Mouse (Mus musculus): Measurements from ENCODE around the gene Sox13. TPM values are rescaled to one million over a fixed set of nuclear protein-coding genes. Genes with fewer than 3 reads are reported as not detected.

The Sox13 gene
- total RNA-seq, 2 experiments from 2014 or later: 10.1 to 15.9 TPM

DNA sequence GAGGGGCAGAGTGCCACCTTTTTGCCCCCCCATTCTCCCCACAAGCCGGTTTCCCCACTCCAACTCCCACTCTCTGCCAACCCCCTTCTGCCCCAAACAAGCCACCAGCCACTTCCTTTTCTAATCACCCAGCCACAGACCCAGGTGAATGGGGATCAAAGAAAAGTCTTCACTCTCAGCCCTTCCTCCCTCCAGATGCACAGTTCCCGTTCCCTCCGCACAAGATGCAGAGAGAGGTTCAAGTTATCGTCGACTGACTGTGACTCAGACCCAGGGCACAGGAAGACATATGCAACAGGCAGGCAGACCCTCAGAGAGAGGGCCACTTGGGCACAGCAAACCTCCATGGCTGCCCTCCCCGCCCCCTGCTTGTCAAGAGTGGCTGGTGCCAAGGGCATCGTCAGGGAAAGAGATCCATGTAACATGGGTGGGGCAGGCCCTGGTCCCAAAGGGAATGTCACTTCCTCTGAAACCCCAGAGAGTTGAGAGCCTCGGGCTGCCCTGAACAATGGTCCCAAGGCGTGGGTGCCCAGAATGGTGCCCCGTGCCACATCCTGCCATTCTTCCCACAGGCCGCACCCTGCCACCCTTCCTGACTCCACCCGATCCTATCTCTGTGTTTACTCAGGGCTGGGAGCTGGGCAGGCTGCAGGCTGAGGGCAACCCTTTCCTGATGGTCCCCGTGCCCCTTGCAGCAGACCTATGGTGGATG, 24.0 kb downstream of the Sox13 start:
- DNase-seq: no peak

DNA sequence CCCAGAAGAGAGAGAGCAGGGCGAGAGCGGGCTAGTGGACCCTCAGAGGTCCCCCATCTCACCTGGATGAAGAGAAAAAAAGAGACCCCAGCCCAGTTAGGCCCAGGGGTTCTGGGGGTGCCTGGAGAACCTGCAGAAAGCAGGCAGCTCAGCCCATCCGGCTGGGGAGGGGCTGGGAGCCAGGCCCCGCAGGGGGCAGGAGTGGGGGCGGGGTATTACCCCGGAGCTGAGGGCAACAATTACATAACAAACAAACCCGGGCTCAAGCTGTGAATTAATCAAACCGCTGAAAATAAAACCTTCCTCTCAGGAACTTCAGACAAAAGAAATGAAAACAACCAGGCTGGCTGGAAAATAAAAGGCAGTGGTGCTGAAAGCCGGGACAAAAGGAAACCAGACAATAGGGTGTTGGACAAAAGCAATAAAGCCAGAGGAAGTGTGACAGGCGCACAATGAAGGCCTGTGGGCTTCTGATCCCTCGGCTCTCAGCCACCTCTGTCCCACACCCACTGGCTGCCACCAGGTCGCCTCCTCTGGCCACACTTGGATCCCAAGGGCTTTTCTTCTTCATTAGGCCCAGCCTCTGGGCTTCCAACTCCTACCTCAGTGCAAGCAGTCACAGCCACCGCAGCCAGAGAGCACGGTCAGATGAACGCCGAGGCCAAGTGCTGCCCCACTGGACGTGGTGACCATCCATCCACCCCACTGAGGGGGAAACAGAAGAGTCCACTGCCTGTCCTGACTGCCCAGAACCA, 26.5 kb downstream of the Sox13 start:
- no peak for DNase-seq

- no peak for DNase-seq
Observed at GRCm38 (mm10) chr1:133397094-133397482, 27.1 kb downstream of the Sox13 start.

DNA sequence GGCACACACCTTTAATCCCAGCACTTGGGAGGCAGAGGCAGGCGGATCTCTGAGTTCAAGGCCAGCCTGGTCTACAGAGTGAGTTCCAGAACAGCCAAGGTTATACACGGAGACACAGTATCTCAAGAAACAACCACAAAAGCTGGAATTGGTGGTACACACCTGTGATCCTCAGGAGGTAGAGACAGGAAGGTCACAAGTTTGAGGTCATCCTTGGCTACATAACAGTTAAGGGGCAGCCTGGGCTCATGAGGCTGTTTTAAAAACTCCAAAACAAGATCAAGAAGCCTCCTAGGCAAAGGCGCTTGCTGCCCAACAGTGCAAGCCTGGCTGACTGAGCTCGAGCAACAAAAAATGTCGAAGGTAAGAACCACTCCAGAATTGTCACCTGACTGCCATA, 27.5 kb downstream of the Sox13 start:
- no peak for DNase-seq

- no peak for DNase-seq
Observed at GRCm38 (mm10) chr1:133394702-133395101, 29.5 kb downstream of the Sox13 start.

DNA sequence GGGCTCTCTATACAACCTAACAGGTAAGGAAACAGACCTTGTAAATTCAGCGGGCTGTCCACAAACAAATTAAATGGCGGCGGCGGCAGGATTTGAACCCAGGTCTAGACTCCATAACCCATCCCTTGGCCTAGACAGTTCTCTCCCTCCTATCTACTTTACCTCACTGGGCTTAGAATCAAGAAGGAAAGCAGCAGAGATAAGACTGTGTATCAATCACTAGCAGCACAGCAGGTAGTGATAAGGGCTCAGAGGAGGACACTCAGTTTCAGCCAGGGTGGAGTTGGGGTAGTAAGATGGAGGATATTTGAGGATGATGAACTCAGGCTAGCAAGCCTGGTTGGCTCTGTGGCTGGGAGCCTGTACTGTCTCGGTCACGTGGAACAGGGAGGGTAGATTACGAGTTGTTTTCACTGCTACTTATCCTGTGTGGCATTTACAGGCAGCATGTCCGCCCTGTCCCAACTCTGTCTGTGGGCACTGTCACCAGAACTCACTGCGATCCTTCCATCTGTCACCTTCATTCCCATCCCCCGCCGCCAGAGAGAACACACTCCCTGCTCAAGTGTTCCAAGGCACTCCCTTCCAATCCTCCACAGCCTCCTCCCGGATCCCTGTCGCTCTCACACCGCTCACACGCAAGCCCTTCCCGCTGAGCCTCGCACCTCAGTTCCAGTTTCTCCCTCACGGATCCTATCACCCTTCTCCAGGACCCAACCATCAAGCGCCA, 36.5 kb downstream of the Sox13 start:
- no peak for DNase-seq

- no peak for DNase-seq
Observed at GRCm38 (mm10) chr1:133386209-133386608, 38.0 kb downstream of the Sox13 start.

DNA sequence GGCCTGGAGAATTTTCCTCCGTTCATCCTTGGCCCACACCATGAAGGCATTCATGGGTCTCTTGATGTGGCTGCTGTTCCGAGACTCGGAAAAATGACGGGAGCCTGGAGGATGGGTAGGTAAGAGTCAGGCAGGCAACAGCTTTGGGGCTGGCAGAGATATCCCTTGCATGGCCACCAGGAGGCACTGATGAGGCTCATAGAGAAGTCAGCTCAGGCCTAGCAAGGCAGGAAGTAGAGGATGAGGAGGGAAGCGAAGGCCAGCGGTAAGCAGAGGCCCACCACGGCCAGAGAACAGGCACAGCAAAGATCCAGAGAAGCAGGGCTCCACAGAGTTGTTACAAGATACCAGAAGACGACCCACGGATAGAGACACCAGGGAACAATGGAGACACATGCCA, 38.7 kb downstream of the Sox13 start:
- peak; percentile 73 for DNase-seq

DNA sequence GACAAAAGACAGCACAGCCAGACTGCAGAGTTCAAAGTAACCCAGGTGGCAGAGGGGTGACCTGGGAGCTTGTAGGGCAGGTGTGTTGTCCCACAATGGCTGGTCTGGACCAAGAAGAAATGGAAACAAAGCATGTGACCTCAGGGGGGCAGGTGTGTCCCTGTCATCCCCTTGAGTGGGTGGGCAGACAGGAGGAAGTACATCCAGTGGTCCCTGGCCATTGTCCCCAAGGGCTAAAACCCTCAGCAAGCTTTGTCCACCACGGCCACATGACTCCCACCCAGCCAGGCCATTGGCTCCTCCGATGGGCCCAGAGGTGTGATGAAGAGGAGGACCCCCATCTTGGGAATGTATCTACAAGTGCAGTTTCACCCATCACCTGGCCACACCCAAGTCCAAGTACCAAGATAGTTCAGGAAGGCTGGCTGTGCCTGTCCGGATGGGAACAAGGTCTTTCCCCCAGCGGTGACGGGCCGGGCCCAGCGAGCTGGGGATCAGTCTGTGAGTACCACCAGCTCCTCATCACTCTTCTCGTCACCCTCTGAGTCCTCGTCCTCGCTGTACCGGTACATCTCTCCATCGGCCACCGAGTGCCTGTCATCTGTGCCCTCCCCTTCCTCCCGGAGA, 40.9 kb downstream of the Sox13 start:
- no peak for DNase-seq

DNA sequence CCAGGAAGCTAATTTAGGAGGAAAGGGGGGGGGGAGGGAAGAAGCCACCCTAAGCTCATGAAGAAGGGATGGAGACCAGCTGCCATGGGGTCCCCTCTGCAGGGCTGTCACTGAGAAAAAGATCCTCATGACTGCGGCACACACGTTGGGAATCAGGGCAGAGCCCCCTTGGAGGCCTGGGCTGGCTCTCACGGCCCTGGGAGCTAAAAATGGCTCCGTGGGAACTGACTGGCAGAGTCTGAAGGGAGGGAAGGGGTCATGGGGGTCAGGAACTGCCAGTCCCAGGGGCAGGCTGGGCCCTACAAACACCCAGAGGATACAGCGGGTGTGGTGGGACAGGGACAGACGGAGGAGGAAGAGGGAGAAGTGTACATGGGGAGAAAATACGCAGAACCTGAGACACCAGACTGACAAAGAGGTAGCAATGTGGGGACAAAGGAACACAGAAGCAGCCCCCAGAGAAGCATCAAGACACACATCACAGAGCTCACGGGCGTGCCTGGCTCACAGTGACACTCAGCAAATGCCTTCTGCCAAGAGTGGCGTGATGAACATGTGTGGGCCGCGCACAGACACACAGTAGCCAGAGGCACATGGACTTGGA, 41.5 kb downstream of the Sox13 start:
- no peak for DNase-seq

- peak; percentile 63 for DNase-seq
Observed at GRCm38 (mm10) chr1:133382008-133382407, 42.2 kb downstream of the Sox13 start.

- peak; percentile 49 for DNase-seq
Observed at GRCm38 (mm10) chr1:133380347-133381065, 43.7 kb downstream of the Sox13 start.

- DNase-seq: no peak
Observed at GRCm38 (mm10) chr1:133379986-133380320, 44.2 kb downstream of the Sox13 start.

- no peak for DNase-seq
Observed at GRCm38 (mm10) chr1:133379254-133379985, 44.8 kb downstream of the Sox13 start.

GRCm38 (mm10) chr1:133377547-133377946, 46.6 kb downstream of the Sox13 start:
- no peak for DNase-seq

- DNase-seq: no peak
Observed at GRCm38 (mm10) chr1:133375696-133376346, 48.4 kb downstream of the Sox13 start.

DNA sequence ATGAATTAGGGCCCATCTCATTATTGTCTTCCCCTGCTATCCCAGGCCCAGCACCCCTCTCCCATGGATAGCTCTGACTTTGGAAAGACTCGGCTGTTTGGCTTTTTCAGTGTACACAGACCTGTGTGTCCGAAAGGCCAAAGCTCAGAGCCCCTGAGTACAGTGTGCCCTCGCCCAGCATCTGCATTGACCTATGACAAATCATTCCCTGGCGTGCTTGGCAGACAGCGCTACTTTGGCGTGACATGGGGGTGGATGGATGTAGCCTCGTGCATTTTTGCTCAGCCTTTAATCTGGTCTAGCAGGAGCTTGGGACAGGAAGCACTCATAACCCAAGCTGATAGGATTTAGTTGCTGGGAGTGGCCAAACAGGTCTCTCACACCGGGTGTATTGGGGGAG, 52.1 kb downstream of the Sox13 start:
- no peak for DNase-seq

GRCm38 (mm10) chr1:133371431-133371830, 52.7 kb downstream of the Sox13 start:
- DNase-seq: no peak

- DNase-seq: no peak
Observed at GRCm38 (mm10) chr1:133370352-133370751, 53.8 kb downstream of the Sox13 start.

GRCm38 (mm10) chr1:133368644-133369043, 55.5 kb downstream of the Sox13 start:
- DNase-seq: no peak

Data from gastrocnemius, postnatal 10 days (tissue).